9 mouse cellular contexts compared by ENCODE assay signal in the genomic region with DNA sequence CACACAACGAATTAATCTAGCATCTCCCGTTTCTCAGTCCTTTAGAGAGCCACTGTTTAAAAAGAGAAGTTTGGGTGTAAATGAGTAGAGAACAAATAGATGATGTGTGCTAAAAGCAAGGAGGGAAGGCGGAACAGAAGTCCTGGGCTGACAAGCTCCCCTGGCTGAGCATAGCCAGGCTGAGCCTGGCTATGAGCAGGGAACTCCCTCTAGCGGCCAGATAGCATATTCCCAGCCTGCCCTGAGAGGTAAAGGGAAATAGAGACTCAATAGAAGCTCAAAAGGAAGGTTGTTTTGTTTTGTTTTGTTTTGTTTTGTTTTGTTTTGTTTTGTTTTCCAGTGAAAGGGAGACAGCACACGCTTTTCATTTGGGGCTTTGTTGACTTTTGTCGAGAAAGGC. TPM values are rescaled to one million over a fixed set of nuclear protein-coding genes. Genes with fewer than 3 reads are reported as not detected.
A peak's percentile ranks its signal among the peaks of the same experiment; 100 is the strongest.
DNase-seq lines count a peak whose midpoint lies in the region; ATAC-seq and TF ChIP-seq lines count a peak whose summit lies in the region.
"Had no signal": no experiment of that assay in that cellular context is flagged by ENCODE, and none has a peak within 500 bp of the region (broad histone marks: within the 10 kb centered on the region; RNA-seq: fewer than 3 reads in every experiment).

No protein-coding gene starts in this region.

- TF ChIP-seq POLR2A in liver, adult 2 months (IDR thresholded peaks at IDR 0.05; ENCODE audit: extremely low read depth, insufficient read depth, low read length) = no peak

- H3K4me1 ChIP-seq in liver, adult 2 months (ENCODE audit: control insufficient read depth, insufficient read depth, low read length) = no peaks in the 10 kb centered on the region
- no peaks in the 10 kb centered on the region for H3K4me1 ChIP-seq in liver, embryonic 11.5 days (replicated peaks; ENCODE audit: control insufficient read depth, insufficient read depth, low read length)
- H3K4me1 ChIP-seq in midbrain, embryonic 13.5 days (replicated peaks) = no peaks in the 10 kb centered on the region; the same call in 1 of the 2 replicates

- H3K79me2 ChIP-seq in liver, adult 2 months (ENCODE audit: control insufficient read depth, insufficient read depth, low read length) = no peaks in the 10 kb centered on the region

- WGBS in liver, adult 2 months = 26% methylated on average over 6 of the region's 6 CpGs
- 24% methylated on average over 6 of the region's 6 CpGs for WGBS in liver, embryonic 11.5 days
- WGBS in midbrain, embryonic 13.5 days = 30% methylated on average over 6 of the region's 6 CpGs

- TF ChIP-seq CTCF in liver, adult 2 months (IDR thresholded peaks at IDR 0.05; ENCODE audit: low read depth, low read length) = peak; percentile 87

- H3K27ac ChIP-seq in liver, adult 2 months (replicated peaks; ENCODE audit: insufficient read depth, low read depth, low read length) = no peak overlapping the region
- no peak overlapping the region for H3K27ac ChIP-seq in liver, embryonic 11.5 days (ENCODE audit: low read depth, low read length)
- no peak overlapping the region for H3K27ac ChIP-seq in midbrain, embryonic 13.5 days

- DNase-seq in liver, adult 2 months (ENCODE audit: extremely low read depth, low read depth, low spot score) = peak; percentile 28
- DNase-seq in liver, embryonic 11.5 days (ENCODE audit: low spot score) = no peak
- DNase-seq in adrenal gland, postnatal 10 days = peak; percentile 79
- peak; percentile 86 for DNase-seq in embryo, embryonic 11 days
- DNase-seq in layer of hippocampus, postnatal 36 days = peak; percentile 57 to 60
- peak; percentile 69 for DNase-seq in testis, postnatal 10 days (ENCODE audit: low spot score)

- no peak overlapping the region for H3K4me2 ChIP-seq in liver, embryonic 11.5 days
- H3K4me2 ChIP-seq in midbrain, embryonic 13.5 days (replicated peaks) = no peak overlapping the region

- H3K9me3 ChIP-seq in liver, embryonic 11.5 days (ENCODE audit: control insufficient read depth, low read length) = no peaks in the 10 kb centered on the region
- H3K9me3 ChIP-seq in midbrain, embryonic 13.5 days = no peaks in the 10 kb centered on the region

- no peak overlapping the region for H3K9ac ChIP-seq in liver, adult 2 months (ENCODE audit: low read depth, low read length)
- no peak overlapping the region for H3K9ac ChIP-seq in liver, embryonic 11.5 days (ENCODE audit: low read depth, low read length)
- H3K9ac ChIP-seq in midbrain, embryonic 13.5 days (replicated peaks) = no peak overlapping the region

- no peaks in the 10 kb centered on the region for H3K27me3 ChIP-seq in liver, adult 2 months (ENCODE audit: control insufficient read depth, insufficient read depth, low read length)
- no peaks in the 10 kb centered on the region for H3K27me3 ChIP-seq in liver, embryonic 11.5 days (replicated peaks; ENCODE audit: control insufficient read depth, insufficient read depth, low read length)
- H3K27me3 ChIP-seq in midbrain, embryonic 13.5 days = no peaks in the 10 kb centered on the region

- ATAC-seq in liver, embryonic 11.5 days (replicated peaks; ENCODE audit: low FRiP score) = no peak
- ATAC-seq in hematopoietic stem cell, adult 5-6 weeks (replicated peaks in 1 of 2; ENCODE audit: insufficient read depth in 1 of 2, low FRiP score in 2 of 2, low TSS enrichment in 1 of 2, low read depth in 1 of 2, poor library complexity in 2 of 2, severe bottlenecking in 2 of 2) = peak; percentile 82 to 94
- peak; percentile 80 for ATAC-seq in midbrain, embryonic 13.5 days

- no peaks in the 10 kb centered on the region for H3K36me3 ChIP-seq in liver, adult 2 months (ENCODE audit: control insufficient read depth, insufficient read depth, low read length)
- H3K36me3 ChIP-seq in liver, embryonic 11.5 days (ENCODE audit: control insufficient read depth, insufficient read depth, low read length) = no peaks in the 10 kb centered on the region
- no peaks in the 10 kb centered on the region for H3K36me3 ChIP-seq in midbrain, embryonic 13.5 days

- no peak overlapping the region for H3K4me3 ChIP-seq in liver, adult 2 months (ENCODE audit: insufficient read depth, low read depth, low read length)
- no peak overlapping the region for H3K4me3 ChIP-seq in liver, embryonic 11.5 days (ENCODE audit: low read depth, low read length)
- no peak overlapping the region for H3K4me3 ChIP-seq in midbrain, embryonic 13.5 days (replicated peaks)

RNA-seq across cellular contexts. Expression of gene Nr2e3, which starts 8.9 kb away (rescaled TPM):
- total RNA-seq in liver, adult 2 months (2014; rRNA removed) = not detected in 2 replicates
- not detected in 2 replicates for polyA plus RNA-seq in liver, adult 2 months (2012; rRNA removed)
- 0.29 TPM in 1 of 2 replicates, not detected in the other for polyA plus RNA-seq in liver, embryonic 11.5 days (2014; fragmentation: Nextera tagmentation; extraction: Ambion mirVana)
- total RNA-seq in adrenal gland, postnatal 10 days (2021) = not detected
- total RNA-seq in hematopoietic stem cell, adult 5-6 weeks (2017) = not detected in 2 replicates
- not detected for total RNA-seq in layer of hippocampus, postnatal 36 days (2021)
- not detected in 2 replicates for polyA plus RNA-seq in midbrain, embryonic 13.5 days (2015; fragmentation: Nextera tagmentation; extraction: Ambion mirVana)
- polyA plus RNA-seq: frontal cortex, adult 2 months had no signal
